Mouse (Mus musculus) heart, adult 2 months (tissue): ENCODE results near the gene Pigv. TPM values are rescaled to one million over a fixed set of nuclear protein-coding genes. Genes with fewer than 3 reads are reported as not detected.

Experiments
- DNase-seq, 2 experiments: peaks; one replicate each; pipeline ENCODE4 v3.0.0; 2021
- H3K27ac ChIP-seq: fragments of 200-600 bp; 2 replicates; pipeline ENCODE4 v1.8.1; 2022
- H3K27me3 ChIP-seq: fragments of 200-500 bp; 2 replicates; pipeline ENCODE4 v1.6.1; 2012; ENCODE audit warnings: mild to moderate bottlenecking, low read length, inconsistent platforms, mixed read lengths; ENCODE audit not compliant: control insufficient read depth, insufficient read depth
- H3K36me3 ChIP-seq: fragments of 200-500 bp; 2 replicates; pipeline ENCODE4 v1.6.1; 2012; ENCODE audit warnings: low read length, inconsistent platforms; ENCODE audit not compliant: control insufficient read depth, insufficient read depth
- H3K4me1 ChIP-seq: fragments of 200-500 bp; 2 replicates; pipeline ENCODE4 v1.6.1; 2011; ENCODE audit warnings: low read length; ENCODE audit not compliant: control insufficient read depth, insufficient read depth
- H3K4me3 ChIP-seq: fragments of 200-600 bp; 2 replicates; pipeline ENCODE4 v1.8.1; 2022
- H3K79me2 ChIP-seq: fragments of 200-500 bp; replicated peaks from 2 replicates; pipeline ENCODE4 v1.6.1; 2012; ENCODE audit warnings: mild to moderate bottlenecking, inconsistent platforms, low read length, moderate library complexity, mixed read lengths; ENCODE audit not compliant: control insufficient read depth, insufficient read depth
- H3K9ac ChIP-seq: fragments of 200-500 bp; 2 replicates; pipeline ENCODE4 v1.6.1; 2012; ENCODE audit warnings: low read depth, mild to moderate bottlenecking, control low read depth, inconsistent platforms, low read length, mixed read lengths
- CTCF ChIP-seq: fragments of 200-600 bp; IDR thresholded peaks from 2 replicates; pipeline ENCODE4 v1.8.1; 2022; ENCODE audit warnings: antibody characterized with exemption, mild to moderate bottlenecking, moderate library complexity
- EP300 ChIP-seq: fragments of 200-500 bp; IDR thresholded peaks from 2 replicates; pipeline ENCODE4 v1.6.1; 2011; ENCODE audit warnings: low read depth, low read length, control low read depth; ENCODE audit not compliant: insufficient read depth
- POLR2A ChIP-seq: fragments of 200-500 bp; IDR thresholded peaks from 2 replicates; pipeline ENCODE4 v1.6.1; 2011; ENCODE audit warnings: mild to moderate bottlenecking, low read depth, low read length, control low read depth; ENCODE audit not compliant: insufficient read depth
- WGBS: fragments of 180-500 bp; shearing (Covaris S2); methylation state at CpG from one replicate; pipeline ENCODE4 v1.1.7; 2018; 5-methylcytosine and 5-hydroxymethylcytosine counted together
- intact Hi-C: fragments of 180-260 bp; cut with DNase I; formaldehyde crosslinking; loops from one replicate; pipeline ENCODE4 v1.15.1; 2025
- long read RNA-seq: library from polyadenylated mRNA; stranded (forward); transcript quantifications from one replicate; pipeline ENCODE4 v2.0.0, GENCODE M21; 2021
- polyA plus RNA-seq: library from polyadenylated mRNA; depleted of rRNA; stranded (reverse); fragments of >200 nt; gene quantifications from 2 replicates; pipeline ENCODE4 v1.2.3, GENCODE M21; 2012; rRNA removed
- total RNA-seq, 2 experiments: library from RNA; stranded (reverse); gene quantifications; 2 replicates each; pipeline ENCODE4 v1.2.3; 2021

Gene Pigv
- 10 to 100 TPM; 11.7 to 12.1 TPM for total RNA-seq
- polyA plus RNA-seq, result 9.5 and 11.7 TPM in 2 replicates
- long read RNA-seq, transcript Pigv-201 (4 exons, 3,979 nt), result major isoform, 18 of 22 reads
- long read RNA-seq, partial matches to known transcripts, result 0 of 22 reads
- long read RNA-seq, other reads (novel, unspliced or antisense), result 3 of 22 reads

DNA sequence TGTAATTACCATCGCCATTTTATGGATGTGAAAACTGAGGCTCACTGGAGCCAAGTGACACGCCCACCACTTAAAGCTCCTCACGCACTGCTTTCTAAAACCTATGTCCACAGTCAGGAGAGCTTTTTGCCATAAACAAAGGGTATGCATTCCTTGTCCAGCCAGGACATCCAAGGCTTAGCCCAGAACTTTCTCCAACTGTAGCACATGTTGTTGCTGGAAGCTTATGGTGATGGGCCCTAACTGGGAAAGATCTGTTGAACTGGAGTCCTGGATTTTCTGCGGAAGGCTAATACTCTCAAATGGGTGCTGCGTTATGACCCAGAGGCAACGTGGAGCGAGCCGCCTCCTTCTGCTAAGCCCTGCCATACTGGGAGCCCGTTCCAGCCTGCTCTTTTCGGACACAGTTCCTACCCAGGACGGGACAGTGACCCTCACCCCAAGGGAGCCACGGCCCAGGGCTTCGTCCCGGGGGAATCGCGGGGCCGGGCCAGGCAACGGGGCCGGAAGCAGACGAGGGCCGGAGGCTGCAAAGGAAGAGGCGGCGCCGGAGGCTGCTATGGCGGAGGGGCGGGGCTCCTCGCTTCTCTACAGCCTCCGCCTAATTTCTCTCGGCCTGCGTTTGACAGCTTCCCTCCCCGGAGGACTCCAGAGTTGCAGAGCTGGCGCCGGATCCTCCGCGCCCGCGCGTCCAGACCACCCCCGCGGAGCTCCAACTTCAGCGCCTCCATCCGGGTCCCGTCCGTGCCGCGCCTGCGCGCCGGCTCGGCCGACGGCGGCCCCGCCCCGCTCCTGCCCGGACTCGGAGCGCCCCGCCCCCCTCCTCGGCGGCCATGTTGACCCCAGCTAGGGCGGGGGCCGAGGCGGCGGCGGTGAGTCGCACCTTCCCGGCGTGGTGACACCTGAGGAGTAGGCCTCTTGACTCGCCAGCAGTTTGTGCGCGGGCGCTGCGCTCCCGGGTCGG lies at the start of gene Pigv:
Gene Pigv, minus strand, starts transcription at position 767 of the 964 bp plus-strand sequence.
- Histone ChIP-seq H3K27me3 (no peaks in the 10 kb centered on the region), H3K27ac (peak within 1 kb of the TSS; percentile 100), H3K4me1 (peaks cover 10% of the 10 kb centered on the region), H3K9ac (peak within 1 kb of the TSS; percentile 95), H3K36me3 (peaks cover 2% of the 10 kb centered on the region; the same call in 1 of the 2 replicates), H3K4me3 (peak within 1 kb of the TSS; percentile 95), H3K79me2 (no peaks in the 10 kb centered on the region)
- TF ChIP-seq EP300 (peak; percentile 50; the same call in 1 of the 2 replicates), CTCF (no peak), POLR2A (peak; percentile 87)
- peak; percentile 97 to 98 for DNase-seq
- WGBS, result 1% methylated on average over 75 of the region's 76 CpGs
- intact Hi-C loops, result loop anchor here (1.0 kb wide), 3 partner anchors 102 to 157 kb away; no protein-coding TSS in a partner anchor

DNA sequence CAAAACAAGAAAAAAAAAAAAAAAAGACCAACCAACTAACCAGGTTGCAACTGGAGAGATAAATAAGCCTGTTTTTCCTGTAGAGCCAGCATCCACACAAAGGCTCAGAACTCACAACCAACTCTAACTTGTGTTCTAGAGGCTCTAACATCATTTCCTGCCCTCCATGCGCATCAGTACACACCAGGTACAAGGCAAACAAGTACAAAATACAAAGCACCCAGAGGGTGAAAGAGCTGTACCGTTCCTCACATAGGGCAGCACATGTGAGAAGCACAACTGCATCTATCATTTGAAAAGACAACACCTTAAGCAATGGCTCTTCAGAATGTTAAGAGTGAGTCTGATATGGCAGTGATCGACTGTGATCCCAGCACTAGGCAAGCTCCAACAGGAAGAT lies 47.3 kb upstream of the Pigv start:
- no peak overlapping the region for H3K27ac ChIP-seq
- H3K4me3 ChIP-seq, result no peak overlapping the region
- 69% methylated on average over 3 of the region's 3 CpGs for WGBS
- intact Hi-C loops, result no loop called here
- TF ChIP-seq CTCF (no peak), EP300 (no peak), POLR2A (no peak)
- H3K4me1 ChIP-seq, result peaks cover 3% of the 10 kb centered on the region
- peaks cover 32% of the 10 kb centered on the region for H3K36me3 ChIP-seq
- no peaks in the 10 kb centered on the region for H3K27me3 ChIP-seq
- no peak overlapping the region for H3K9ac ChIP-seq
- no peak for DNase-seq
- H3K79me2 ChIP-seq, result peaks cover 21% of the 10 kb centered on the region

DNA sequence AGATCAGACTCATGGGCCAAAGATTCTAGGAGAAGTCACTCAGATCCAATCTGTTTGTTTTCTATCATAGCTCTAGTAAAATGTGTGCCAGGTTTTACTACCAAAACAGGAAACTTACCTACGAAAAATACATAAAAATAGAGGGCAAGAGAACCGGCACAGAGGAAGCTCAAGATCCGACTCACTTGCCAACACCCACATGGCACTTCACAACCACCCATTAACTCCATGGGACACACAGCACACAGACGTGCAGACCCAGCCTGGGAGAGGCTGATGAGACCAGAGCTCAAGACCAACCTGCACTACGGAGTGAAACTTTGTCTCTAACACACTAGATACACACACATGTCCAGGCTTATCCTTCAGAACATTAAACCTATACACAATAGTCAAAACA lies 40.3 kb upstream of the Pigv start:
- H3K79me2 ChIP-seq, result peaks cover 5% of the 10 kb centered on the region
- intact Hi-C loops, result no loop called here
- no peaks in the 10 kb centered on the region for H3K27me3 ChIP-seq
- no peak overlapping the region for H3K9ac ChIP-seq
- peaks cover 27% of the 10 kb centered on the region for H3K36me3 ChIP-seq
- no peak for TF ChIP-seq CTCF
- no peak for TF ChIP-seq EP300
- no peak for TF ChIP-seq POLR2A
- H3K4me1 ChIP-seq, result peaks cover 5% of the 10 kb centered on the region
- no peak overlapping the region for H3K4me3 ChIP-seq
- 43% methylated on average over 5 of the region's 5 CpGs for WGBS
- no peak for DNase-seq
- H3K27ac ChIP-seq, result no peak overlapping the region

DNA sequence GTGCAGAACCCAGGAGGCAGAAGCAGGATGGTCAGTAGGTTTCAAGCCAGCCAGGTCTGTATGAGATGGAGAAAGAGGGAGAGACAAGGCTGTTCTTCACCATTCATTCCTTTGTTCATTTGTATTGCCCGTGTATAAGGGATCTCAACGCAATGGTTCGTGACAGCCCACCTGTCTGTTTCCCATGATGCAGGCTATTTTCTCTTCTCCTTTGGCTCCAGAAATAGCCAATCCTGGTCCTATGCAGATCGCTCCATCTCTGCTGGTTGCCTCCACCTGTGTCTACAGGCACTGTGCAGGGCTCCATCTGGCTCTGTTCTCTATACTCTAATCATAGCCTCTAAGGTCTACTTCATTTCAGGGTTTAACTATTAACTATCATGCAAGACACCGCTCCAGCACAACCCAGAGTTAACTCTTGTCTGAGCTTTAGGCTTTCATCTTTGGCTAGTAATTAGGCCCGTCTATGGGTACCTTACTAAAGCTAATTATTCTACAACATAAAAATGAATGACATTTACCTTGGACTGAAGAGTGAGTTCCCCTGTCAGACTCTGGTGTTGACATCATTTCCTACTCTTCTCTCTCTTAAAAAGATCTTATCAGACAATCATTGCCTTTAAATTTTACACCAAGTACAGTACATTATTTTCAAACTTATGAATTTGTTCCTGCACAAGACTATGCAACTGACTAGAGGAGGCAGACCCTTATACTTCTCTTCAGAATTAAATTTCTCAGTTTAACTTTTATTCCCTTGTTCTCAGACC lies 39.0 kb upstream of the Pigv start:
- DNase-seq, result no peak
- intact Hi-C loops, result no loop called here
- TF ChIP-seq CTCF (no peak), POLR2A (no peak), EP300 (no peak)
- H3K4me3 ChIP-seq, result no peak overlapping the region
- peaks cover 33% of the 10 kb centered on the region for H3K36me3 ChIP-seq
- no peak overlapping the region for H3K9ac ChIP-seq
- peaks cover 3% of the 10 kb centered on the region for H3K79me2 ChIP-seq
- no peak overlapping the region for H3K27ac ChIP-seq
- no peaks in the 10 kb centered on the region for H3K27me3 ChIP-seq
- H3K4me1 ChIP-seq, result peaks cover 11% of the 10 kb centered on the region
- WGBS, result 80% methylated on average over 6 of the region's 6 CpGs

DNA sequence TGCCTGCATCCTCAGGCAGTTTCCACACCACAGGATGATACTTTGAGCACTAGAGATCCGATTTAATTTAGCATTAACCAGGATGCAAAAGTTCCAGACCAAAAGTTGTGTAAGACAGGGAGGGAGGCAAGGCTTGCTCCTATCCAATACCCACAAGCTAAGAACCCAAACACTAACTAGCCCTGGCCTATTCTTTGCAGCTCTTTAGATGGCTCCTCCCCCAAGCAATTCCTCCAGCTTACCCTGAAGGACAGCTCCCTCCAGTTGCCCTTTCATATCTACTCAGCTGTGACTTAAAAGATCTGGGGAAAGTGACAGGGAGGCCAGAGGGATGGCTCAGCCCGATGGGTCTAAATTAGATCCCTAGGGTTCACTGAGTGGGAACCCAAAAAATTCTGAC lies 36.9 kb upstream of the Pigv start:
- Histone ChIP-seq H3K4me3 (no peak overlapping the region), H3K9ac (no peak overlapping the region), H3K36me3 (peaks cover 40% of the 10 kb centered on the region), H3K27me3 (no peaks in the 10 kb centered on the region), H3K27ac (no peak overlapping the region), H3K4me1 (peaks cover 25% of the 10 kb centered on the region), H3K79me2 (peaks cover 3% of the 10 kb centered on the region)
- no peak for TF ChIP-seq POLR2A
- WGBS, result 42% methylated on average over 2 of the region's 2 CpGs
- intact Hi-C loops, result no loop called here
- no peak for DNase-seq
